In genomic region chr12:76402991-76403885, GRCm38 (mm10) we compare ENCODE assay signal across 8 mouse cellular contexts. TPM values are rescaled to one million over a fixed set of nuclear protein-coding genes. Genes with fewer than 3 reads are reported as not detected.
DNase-seq lines count a peak whose midpoint lies in the region; ATAC-seq lines count a peak whose summit lies in the region.

No protein-coding gene starts in this region.

- peaks cover 40% of the 10 kb centered on the region for H3K27me3 ChIP-seq in liver, embryonic 12.5 days (replicated peaks)
- peaks cover 19% of the 10 kb centered on the region for H3K27me3 ChIP-seq in stomach, embryonic 14.5 days (ENCODE audit: control insufficient read depth, insufficient read depth, low read length)

- peak overlapping the region; percentile 77 for H3K9ac ChIP-seq in liver, embryonic 12.5 days
- H3K9ac ChIP-seq in stomach, embryonic 14.5 days (replicated peaks; ENCODE audit: low read depth, low read length), result peak overlapping the region; percentile 31

- peak; percentile 61 to 62 for ATAC-seq in hematopoietic stem cell, adult 5-6 weeks (replicated peaks in 1 of 2; ENCODE audit: insufficient read depth in 1 of 2, low FRiP score in 2 of 2, low TSS enrichment in 1 of 2, low read depth in 1 of 2, poor library complexity in 2 of 2, severe bottlenecking in 2 of 2)
- peak; percentile 86 for ATAC-seq in liver, embryonic 12.5 days
- ATAC-seq in stomach, embryonic 14.5 days (ENCODE audit: insufficient number of reproducible peaks, insufficient read depth, low FRiP score, low read depth), result peak; percentile 88

- H3K9me3 ChIP-seq in liver, embryonic 12.5 days (replicated peaks), result no peaks in the 10 kb centered on the region
- H3K9me3 ChIP-seq in stomach, embryonic 14.5 days (ENCODE audit: control insufficient read depth, low read depth, low read length), result no peaks in the 10 kb centered on the region

- H3K27ac ChIP-seq in liver, embryonic 12.5 days, result peak overlapping the region; percentile 88
- peak overlapping the region; percentile 68; the same call in 1 of the 2 replicates for H3K27ac ChIP-seq in stomach, embryonic 14.5 days (ENCODE audit: low read length)

- H3K4me3 ChIP-seq in liver, embryonic 12.5 days, result peak overlapping the region; percentile 78
- peak overlapping the region; percentile 46 for H3K4me3 ChIP-seq in stomach, embryonic 14.5 days (ENCODE audit: low read depth, low read length)

- DNase-seq in cerebellum, postnatal 25 days, result peak; percentile 33 to 93
- no peak for DNase-seq in cerebellum, adult 8-10 months
- peak; percentile 47 for DNase-seq in 3T3-L1 (ENCODE audit: low read depth, low spot score)
- peak; percentile 93 for DNase-seq in brain, adult 2 months (ENCODE audit: low read depth, low spot score)
- no peak for DNase-seq in ovary, adult 18-20 months (ENCODE audit: low spot score)

- 1% methylated on average over 54 of the region's 54 CpGs for WGBS in liver, embryonic 12.5 days (ENCODE audit: insufficient replicate concordance)
- WGBS in stomach, embryonic 14.5 days, result 2% methylated on average over 54 of the region's 54 CpGs

- H3K4me2 ChIP-seq in liver, embryonic 12.5 days, result peak overlapping the region; percentile 88
- H3K4me2 ChIP-seq in stomach, embryonic 14.5 days (replicated peaks; ENCODE audit: low read depth, low read length), result peak overlapping the region; percentile 95

- peaks cover 38% of the 10 kb centered on the region for H3K4me1 ChIP-seq in liver, embryonic 12.5 days
- peaks cover 12% of the 10 kb centered on the region; the same call in 1 of the 2 replicates for H3K4me1 ChIP-seq in stomach, embryonic 14.5 days (ENCODE audit: control insufficient read depth, insufficient read depth, low read length)

- H3K36me3 ChIP-seq in liver, embryonic 12.5 days, result no peaks in the 10 kb centered on the region
- no peaks in the 10 kb centered on the region for H3K36me3 ChIP-seq in stomach, embryonic 14.5 days (ENCODE audit: control insufficient read depth, insufficient read depth, low read length)

RNA-seq across cellular contexts. Expression of gene Hspa2, which starts 0.7 kb away (rescaled TPM):
- 13.4 and 13.7 TPM in 2 replicates for total RNA-seq in hematopoietic stem cell, adult 5-6 weeks (2017)
- 2.1 and 2.9 TPM in 2 replicates for polyA plus RNA-seq in liver, embryonic 12.5 days (2016; fragmentation: Nextera tagmentation; extraction: Ambion mirVana)
- polyA plus RNA-seq in stomach, embryonic 14.5 days (2014; fragmentation: Nextera tagmentation; extraction: Ambion mirVana), result 9.5 and 9.9 TPM in 2 replicates

RNA-seq across cellular contexts. Expression of gene Ppp1r36, which starts 14.1 kb away (rescaled TPM):
- total RNA-seq in hematopoietic stem cell, adult 5-6 weeks (2017), result 0.94 and 2.5 TPM in 2 replicates
- polyA plus RNA-seq in liver, embryonic 12.5 days (2016; fragmentation: Nextera tagmentation; extraction: Ambion mirVana), result 0.18 and 0.29 TPM in 2 replicates
- 3.2 and 4.0 TPM in 2 replicates for polyA plus RNA-seq in stomach, embryonic 14.5 days (2014; fragmentation: Nextera tagmentation; extraction: Ambion mirVana)

RNA-seq across cellular contexts. Expression of gene Zbtb1, which starts 33.2 kb away (rescaled TPM):
- 20.6 and 25.0 TPM in 2 replicates for total RNA-seq in hematopoietic stem cell, adult 5-6 weeks (2017)
- polyA plus RNA-seq in liver, embryonic 12.5 days (2016; fragmentation: Nextera tagmentation; extraction: Ambion mirVana), result 7.3 and 8.2 TPM in 2 replicates
- 11.8 and 12.1 TPM in 2 replicates for polyA plus RNA-seq in stomach, embryonic 14.5 days (2014; fragmentation: Nextera tagmentation; extraction: Ambion mirVana)

RNA-seq across cellular contexts. Expression of gene Zbtb25, which starts 33.8 kb away (rescaled TPM):
- total RNA-seq in hematopoietic stem cell, adult 5-6 weeks (2017), result 18.4 and 22.9 TPM in 2 replicates
- 10.3 and 10.8 TPM in 2 replicates for polyA plus RNA-seq in liver, embryonic 12.5 days (2016; fragmentation: Nextera tagmentation; extraction: Ambion mirVana)
- 17.5 and 18.9 TPM in 2 replicates for polyA plus RNA-seq in stomach, embryonic 14.5 days (2014; fragmentation: Nextera tagmentation; extraction: Ambion mirVana)

Comparison
In these comparisons a context has a peak if more than half of its experiments do, and no peak if none do; other contexts are left out.
1. DNase-seq: peak in cerebellum, postnatal 25 days (2 of 2), 3T3-L1 (single experiment) and brain, adult 2 months (single experiment); none in cerebellum, adult 8-10 months (single experiment) and ovary, adult 18-20 months (single experiment).
2. Peak in every context shown above with its lines, with median percentiles within 50 percentile points of each other: ATAC-seq.